Mouse (Mus musculus) stomach, embryonic 16.5 days (tissue): Measurements from ENCODE around the gene Banp. TPM values are rescaled to one million over a fixed set of nuclear protein-coding genes. Genes with fewer than 3 reads are reported as not detected.

Source experiments
- ATAC-seq: fragments of 200-750 bp; cut with Nextera tagmentation; 2 replicates; pipeline ENCODE4 v1.8.0; 2017; ENCODE audit warnings: moderate number of reproducible peaks, moderate TSS enrichment; ENCODE audit not compliant: insufficient read depth, low FRiP score
- H3K27ac ChIP-seq: fragments of 300-500 bp; sonication (generic); 2 replicates; pipeline ENCODE4 v1.5.1; 2014; ENCODE audit warnings: low read length
- H3K27me3 ChIP-seq: fragments of 300-500 bp; sonication (generic); 2 replicates; pipeline ENCODE4 v1.6.1; 2014; ENCODE audit warnings: low read length, control low read depth, mixed read lengths; ENCODE audit not compliant: control insufficient read depth, insufficient read depth
- H3K36me3 ChIP-seq: fragments of 300-500 bp; sonication (generic); 2 replicates; pipeline ENCODE4 v1.6.1; 2014; ENCODE audit warnings: low read length; ENCODE audit not compliant: control insufficient read depth, insufficient read depth
- H3K4me1 ChIP-seq: fragments of 300-500 bp; sonication (generic); 2 replicates; pipeline ENCODE4 v1.6.1; 2014; ENCODE audit warnings: low read length, control low read depth, mixed read lengths; ENCODE audit not compliant: control insufficient read depth, insufficient read depth
- H3K4me2 ChIP-seq: fragments of 300-500 bp; sonication (generic); 2 replicates; pipeline ENCODE4 v1.6.1; 2014; ENCODE audit warnings: low read depth, low read length, mixed read lengths
- H3K4me3 ChIP-seq: fragments of 300-500 bp; sonication (generic); replicated peaks from 2 replicates; pipeline ENCODE4 v1.5.1; 2014; ENCODE audit warnings: mild to moderate bottlenecking, low read length
- H3K9ac ChIP-seq: fragments of 300-500 bp; sonication (generic); 2 replicates; pipeline ENCODE4 v1.6.1; 2014; ENCODE audit warnings: low read length
- H3K9me3 ChIP-seq: fragments of 300-500 bp; sonication (generic); replicated peaks from 2 replicates; pipeline ENCODE4 v1.6.1; 2016; ENCODE audit warnings: low read length, control low read depth; ENCODE audit not compliant: control insufficient read depth
- WGBS: fragments of 180-500 bp; shearing (Covaris S2); extraction: QIAGEN DNeasy Blood & Tissue Kit; methylation state at CpG from one replicate; pipeline ENCODE4 v1.1.7; 2014; 5-methylcytosine and 5-hydroxymethylcytosine counted together
- polyA plus RNA-seq: library from polyadenylated mRNA; unstranded; fragments of >200 nt; fragmentation: Nextera tagmentation; extraction: Ambion mirVana; gene quantifications from 2 replicates; pipeline ENCODE4 v1.2.1, GENCODE M21; 2015

Gene Banp
- polyA plus RNA-seq, 1 experiment from 2014 or later: 35.9 TPM

GRCm38 (mm10) chr8:121908378-121909147 is 41.0 kb upstream of the Banp start:
- Histone ChIP-seq H3K36me3 (no peaks in the 10 kb centered on the region), H3K4me3 (peak overlapping the region; percentile 76; the same call in 1 of the 2 replicates), H3K9me3 (no peaks in the 10 kb centered on the region), H3K4me2 (peak overlapping the region; percentile 72), H3K4me1 (peaks cover 24% of the 10 kb centered on the region), H3K27ac (no peak overlapping the region), H3K9ac (no peak overlapping the region), H3K27me3 (no peaks in the 10 kb centered on the region)
- no peak for ATAC-seq
- WGBS: 44% methylated on average over 8 of the region's 8 CpGs

GRCm38 (mm10) chr8:121909148-121909541 is 40.4 kb upstream of the Banp start:
- no peak overlapping the region for H3K27ac ChIP-seq
- H3K4me2 ChIP-seq: no peak overlapping the region
- WGBS: 55% methylated on average over 8 of the region's 8 CpGs
- H3K9me3 ChIP-seq: no peaks in the 10 kb centered on the region
- H3K4me3 ChIP-seq: no peak overlapping the region
- H3K36me3 ChIP-seq: no peaks in the 10 kb centered on the region
- ATAC-seq: no peak
- H3K4me1 ChIP-seq: peaks cover 24% of the 10 kb centered on the region
- no peaks in the 10 kb centered on the region for H3K27me3 ChIP-seq
- H3K9ac ChIP-seq: no peak overlapping the region

GRCm38 (mm10) chr8:121909663-121910062 is 39.9 kb upstream of the Banp start:
- H3K4me2 ChIP-seq: no peak overlapping the region
- H3K27ac ChIP-seq: no peak overlapping the region
- no peak for ATAC-seq
- no peaks in the 10 kb centered on the region for H3K9me3 ChIP-seq
- H3K27me3 ChIP-seq: no peaks in the 10 kb centered on the region
- WGBS: 6% methylated on average over 6 of the region's 6 CpGs
- no peak overlapping the region for H3K4me3 ChIP-seq
- H3K9ac ChIP-seq: no peak overlapping the region
- no peaks in the 10 kb centered on the region for H3K36me3 ChIP-seq
- peaks cover 24% of the 10 kb centered on the region for H3K4me1 ChIP-seq

GRCm38 (mm10) chr8:121911400-121911799 is 38.1 kb upstream of the Banp start:
- Histone ChIP-seq H3K27me3 (no peaks in the 10 kb centered on the region), H3K4me3 (no peak overlapping the region), H3K4me1 (peaks cover 14% of the 10 kb centered on the region), H3K36me3 (no peaks in the 10 kb centered on the region), H3K9ac (no peak overlapping the region), H3K4me2 (no peak overlapping the region), H3K9me3 (no peaks in the 10 kb centered on the region), H3K27ac (no peak overlapping the region)
- no peak for ATAC-seq
- 89% methylated on average over 6 of the region's 6 CpGs for WGBS

GRCm38 (mm10) chr8:121911987-121912386 is 37.6 kb upstream of the Banp start:
- ATAC-seq: no peak
- H3K9ac ChIP-seq: no peak overlapping the region
- H3K27ac ChIP-seq: no peak overlapping the region
- no peaks in the 10 kb centered on the region for H3K9me3 ChIP-seq
- H3K36me3 ChIP-seq: no peaks in the 10 kb centered on the region
- 70% methylated on average over 7 of the region's 7 CpGs for WGBS
- peaks cover 14% of the 10 kb centered on the region for H3K4me1 ChIP-seq
- H3K4me3 ChIP-seq: no peak overlapping the region
- no peaks in the 10 kb centered on the region for H3K27me3 ChIP-seq
- no peak overlapping the region for H3K4me2 ChIP-seq

GRCm38 (mm10) chr8:121912831-121913230 is 36.7 kb upstream of the Banp start:
- no peak overlapping the region for H3K9ac ChIP-seq
- no peaks in the 10 kb centered on the region for H3K27me3 ChIP-seq
- no peak for ATAC-seq

GRCm38 (mm10) chr8:121913378-121913777 is 36.2 kb upstream of the Banp start:
- no peaks in the 10 kb centered on the region for H3K9me3 ChIP-seq
- peaks cover 7% of the 10 kb centered on the region for H3K4me1 ChIP-seq
- H3K36me3 ChIP-seq: no peaks in the 10 kb centered on the region
- H3K4me2 ChIP-seq: no peak overlapping the region
- 64% methylated on average over 8 of the region's 8 CpGs for WGBS
- ATAC-seq: no peak
- H3K27ac ChIP-seq: no peak overlapping the region
- H3K27me3 ChIP-seq: no peaks in the 10 kb centered on the region
- no peak overlapping the region for H3K9ac ChIP-seq
- no peak overlapping the region for H3K4me3 ChIP-seq

More at GRCm38 (mm10) chr8:121912831-121913230, 36.7 kb upstream of the Banp start:
- no peak overlapping the region for H3K4me2 ChIP-seq
- WGBS: 69% methylated on average over 3 of the region's 3 CpGs
- peaks cover 12% of the 10 kb centered on the region for H3K4me1 ChIP-seq
- H3K9me3 ChIP-seq: no peaks in the 10 kb centered on the region
- H3K4me3 ChIP-seq: no peak overlapping the region
- no peaks in the 10 kb centered on the region for H3K36me3 ChIP-seq
- H3K27ac ChIP-seq: no peak overlapping the region

- H3K36me3 ChIP-seq: no peaks in the 10 kb centered on the region
- H3K4me1 ChIP-seq: peaks cover 11% of the 10 kb centered on the region
- ATAC-seq: no peak
- 58% methylated on average over 4 of the region's 4 CpGs for WGBS
- H3K9ac ChIP-seq: no peak overlapping the region
- H3K27ac ChIP-seq: no peak overlapping the region
- H3K9me3 ChIP-seq: no peaks in the 10 kb centered on the region
- no peak overlapping the region for H3K4me3 ChIP-seq
- no peak overlapping the region for H3K4me2 ChIP-seq
- no peaks in the 10 kb centered on the region for H3K27me3 ChIP-seq
Measured at GRCm38 (mm10) chr8:121919158-121919557, 30.4 kb upstream of the Banp start.

- Histone ChIP-seq H3K9me3 (no peaks in the 10 kb centered on the region), H3K36me3 (no peaks in the 10 kb centered on the region), H3K27me3 (no peaks in the 10 kb centered on the region), H3K4me1 (peaks cover 11% of the 10 kb centered on the region), H3K4me2 (no peak overlapping the region), H3K27ac (no peak overlapping the region), H3K4me3 (no peak overlapping the region), H3K9ac (no peak overlapping the region)
- WGBS: 34% methylated on average over 3 of the region's 3 CpGs
- no peak for ATAC-seq
Measured at GRCm38 (mm10) chr8:121919731-121920130, 29.8 kb upstream of the Banp start.
